Mouse (Mus musculus) adrenal gland, postnatal 4 days (tissue): ENCODE results near the gene Klhl31. TPM values are rescaled to one million over a fixed set of nuclear protein-coding genes. Genes with fewer than 3 reads are reported as not detected.

Experiments
- DNase-seq, 2 experiments: peaks; one replicate each; pipeline ENCODE4 v3.0.0; 2021 to 2022; ENCODE audit warnings: low spot score in 2 of 2, mixed read lengths in 2 of 2
- long read RNA-seq, 2 experiments: library from polyadenylated mRNA; stranded (forward); transcript quantifications; one replicate each; pipeline ENCODE4 v2.0.0; 2021
- total RNA-seq, 2 experiments: library from RNA; stranded (reverse); gene quantifications; 2 replicates each; pipeline ENCODE4 v1.2.3; 2021

Klhl31 gene
- 1 to 10 TPM; 2.0 to 5.0 TPM for total RNA-seq
- long read RNA-seq, experiment 1, result 0 reads
- long read RNA-seq, experiment 2, result 0 reads

- DNase-seq, result no peak
Observed at GRCm38 (mm10) chr9:77636450-77636951, at the start of gene Klhl31. Gene Klhl31, plus strand, starts transcription at chr9:77636500.

- DNase-seq, result no peak
Observed at GRCm38 (mm10) chr9:77586806-77587591, 49.3 kb upstream of the Klhl31 start.

GRCm38 (mm10) chr9:77587616-77588015 lies 48.7 kb upstream of the Klhl31 start:
- no peak for DNase-seq

- DNase-seq, result no peak
Observed at GRCm38 (mm10) chr9:77589496-77589895, 46.8 kb upstream of the Klhl31 start.

GRCm38 (mm10) chr9:77592423-77592822 lies 43.9 kb upstream of the Klhl31 start:
- DNase-seq, result no peak

GRCm38 (mm10) chr9:77595006-77595626 lies 41.2 kb upstream of the Klhl31 start:
- DNase-seq, result no peak

- peak; percentile 39 to 63 for DNase-seq
Observed at GRCm38 (mm10) chr9:77596355-77596754, 39.9 kb upstream of the Klhl31 start.

GRCm38 (mm10) chr9:77598560-77598959 lies 37.7 kb upstream of the Klhl31 start:
- DNase-seq, result no peak

GRCm38 (mm10) chr9:77602302-77603266 lies 33.7 kb upstream of the Klhl31 start:
- no peak for DNase-seq

- DNase-seq, result no peak
Observed at GRCm38 (mm10) chr9:77603965-77604509, 32.3 kb upstream of the Klhl31 start.

- no peak for DNase-seq
Observed at GRCm38 (mm10) chr9:77607295-77607694, 29.0 kb upstream of the Klhl31 start.

- peak in 1 of 2 experiments; percentile 18 for DNase-seq
Observed at GRCm38 (mm10) chr9:77607840-77608239, 28.5 kb upstream of the Klhl31 start.

GRCm38 (mm10) chr9:77610811-77611210 lies 25.5 kb upstream of the Klhl31 start:
- no peak for DNase-seq

GRCm38 (mm10) chr9:77612349-77612748 lies 24.0 kb upstream of the Klhl31 start:
- DNase-seq, result no peak

- no peak for DNase-seq
Observed at GRCm38 (mm10) chr9:77615868-77616267, 20.4 kb upstream of the Klhl31 start.

- no peak for DNase-seq
Observed at GRCm38 (mm10) chr9:77616796-77617195, 19.5 kb upstream of the Klhl31 start.

- DNase-seq, result no peak
Observed at GRCm38 (mm10) chr9:77617751-77618150, 18.5 kb upstream of the Klhl31 start.

- no peak for DNase-seq
Observed at GRCm38 (mm10) chr9:77618392-77618791, 17.9 kb upstream of the Klhl31 start.

GRCm38 (mm10) chr9:77620077-77620476 lies 16.2 kb upstream of the Klhl31 start:
- DNase-seq, result no peak

GRCm38 (mm10) chr9:77620482-77620881 lies 15.8 kb upstream of the Klhl31 start:
- no peak for DNase-seq

- no peak for DNase-seq
Observed at GRCm38 (mm10) chr9:77622874-77623273, 13.4 kb upstream of the Klhl31 start.
